Mouse (Mus musculus) B cell, adult 2 months (primary cell): Measurements from ENCODE around the gene Prr19.
A peak's percentile ranks its signal among the peaks of the same experiment; 100 is the strongest.

Experiments used
- DNase-seq, 2 experiments: peaks; one replicate each; pipeline ENCODE4 v3.0.0; 2022

Gene Prr19

GRCm38 (mm10) chr7:25293191-25293739, 7.9 kb upstream of the Prr19 start:
- DNase-seq, result no peak

DNA sequence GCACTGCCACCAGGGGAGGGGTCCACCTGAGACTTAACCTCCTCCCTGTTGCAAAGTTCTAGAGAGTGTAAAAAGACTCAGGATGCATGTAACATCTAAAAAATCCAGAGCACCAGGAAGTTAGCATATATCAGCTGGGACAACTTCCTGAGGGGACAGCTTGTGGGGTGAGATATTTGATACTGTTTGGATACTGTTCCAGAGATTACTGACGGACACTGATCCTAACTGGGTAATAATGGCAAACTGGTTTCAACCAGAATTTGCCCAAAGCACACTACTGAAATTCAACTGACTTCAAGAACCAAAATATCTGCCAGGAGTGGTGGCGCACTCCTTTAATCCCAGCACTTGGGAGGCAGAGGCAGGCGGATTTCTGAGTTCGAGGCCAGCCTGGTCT, 6.7 kb upstream of the Prr19 start:
- no peak for DNase-seq

GRCm38 (mm10) chr7:25294960-25295722, 6.1 kb upstream of the Prr19 start:
- DNase-seq, result peak; percentile 48 to 53

GRCm38 (mm10) chr7:25296945-25297453, 4.2 kb upstream of the Prr19 start:
- peak; percentile 63 to 64 for DNase-seq

- peak; percentile 67 to 69 for DNase-seq
Measured at GRCm38 (mm10) chr7:25297454-25298325, 3.5 kb upstream of the Prr19 start, which contains the start of gene Pafah1b3. TSS of gene Pafah1b3 (minus strand) at chr7:25297986.

- no peak for DNase-seq
Measured at GRCm38 (mm10) chr7:25303003-25303684, 1.9 kb downstream of the Prr19 start.

DNA sequence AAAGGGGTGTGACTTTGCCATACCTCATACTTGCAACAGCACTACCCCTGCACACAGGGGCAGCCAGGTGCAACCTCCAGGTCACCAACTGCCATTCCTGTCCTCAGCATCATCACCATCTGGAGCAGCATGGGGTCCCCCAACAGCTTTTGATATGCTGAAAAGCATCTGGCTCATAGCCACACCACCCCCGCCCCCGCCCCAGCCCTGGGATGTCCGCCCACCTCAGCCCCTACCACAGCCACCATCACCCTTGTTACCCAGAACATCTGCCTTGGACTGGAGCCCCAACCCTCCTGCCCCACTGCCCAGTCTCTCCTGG, 2.4 kb downstream of the Prr19 start:
- no peak for DNase-seq

GRCm38 (mm10) chr7:25305481-25305880, 4.3 kb downstream of the Prr19 start:
- no peak for DNase-seq

GRCm38 (mm10) chr7:25305956-25306613, 4.9 kb downstream of the Prr19 start, which contains the start of gene Tmem145:
TSS of gene Tmem145 (plus strand) at chr7:25306106.
- peak; percentile 71 to 74 for DNase-seq

DNA sequence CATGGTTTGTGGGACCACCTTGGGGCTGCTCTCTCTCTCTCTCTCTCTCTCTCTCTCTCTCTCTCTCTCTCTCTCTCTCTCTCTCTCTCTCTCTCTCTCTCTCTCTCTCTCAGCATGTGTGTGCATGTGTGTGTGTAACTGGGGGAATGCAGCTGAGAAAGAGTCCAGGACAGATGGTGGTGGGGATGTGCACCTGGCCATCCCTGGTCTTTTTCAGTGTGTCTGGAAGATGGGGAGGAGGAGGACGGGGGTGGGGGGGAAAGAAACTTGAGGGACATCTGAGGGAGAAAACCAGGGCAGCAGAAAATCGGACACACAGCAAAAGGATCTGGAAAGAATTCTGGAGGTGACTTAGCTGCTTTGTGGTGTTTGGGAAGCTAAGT, 5.4 kb downstream of the Prr19 start:
- DNase-seq, result no peak

- DNase-seq, result no peak
Measured at GRCm38 (mm10) chr7:25308702-25309318, 7.6 kb downstream of the Prr19 start.

- DNase-seq, result no peak
Measured at GRCm38 (mm10) chr7:25309425-25309824, 8.2 kb downstream of the Prr19 start.

- no peak for DNase-seq
Measured at GRCm38 (mm10) chr7:25311193-25311592, 10.0 kb downstream of the Prr19 start.

DNA sequence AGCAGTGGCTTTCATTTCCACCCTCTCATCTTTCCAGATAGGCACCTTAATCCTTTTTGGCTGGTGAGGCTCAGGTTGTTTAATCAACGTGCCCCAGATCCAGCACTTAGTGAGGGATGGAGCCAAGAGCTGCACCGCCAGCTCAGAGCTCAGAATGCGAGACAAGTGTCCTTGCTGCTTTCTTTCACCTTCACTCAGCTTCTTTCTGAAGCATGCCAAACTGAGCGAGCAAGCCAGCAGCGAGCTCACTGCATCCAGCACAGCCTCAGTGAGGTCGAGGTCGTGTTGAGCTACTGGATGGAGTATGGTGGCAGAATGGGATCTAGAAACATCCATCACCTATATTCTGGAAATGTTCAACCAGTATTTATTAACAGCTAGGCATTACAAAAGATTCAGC, 12.1 kb downstream of the Prr19 start:
- no peak for DNase-seq

GRCm38 (mm10) chr7:25314606-25315305, 13.5 kb downstream of the Prr19 start:
- no peak for DNase-seq

GRCm38 (mm10) chr7:25315306-25316041, 14.3 kb downstream of the Prr19 start:
- DNase-seq, result peak; percentile 31 to 34

DNA sequence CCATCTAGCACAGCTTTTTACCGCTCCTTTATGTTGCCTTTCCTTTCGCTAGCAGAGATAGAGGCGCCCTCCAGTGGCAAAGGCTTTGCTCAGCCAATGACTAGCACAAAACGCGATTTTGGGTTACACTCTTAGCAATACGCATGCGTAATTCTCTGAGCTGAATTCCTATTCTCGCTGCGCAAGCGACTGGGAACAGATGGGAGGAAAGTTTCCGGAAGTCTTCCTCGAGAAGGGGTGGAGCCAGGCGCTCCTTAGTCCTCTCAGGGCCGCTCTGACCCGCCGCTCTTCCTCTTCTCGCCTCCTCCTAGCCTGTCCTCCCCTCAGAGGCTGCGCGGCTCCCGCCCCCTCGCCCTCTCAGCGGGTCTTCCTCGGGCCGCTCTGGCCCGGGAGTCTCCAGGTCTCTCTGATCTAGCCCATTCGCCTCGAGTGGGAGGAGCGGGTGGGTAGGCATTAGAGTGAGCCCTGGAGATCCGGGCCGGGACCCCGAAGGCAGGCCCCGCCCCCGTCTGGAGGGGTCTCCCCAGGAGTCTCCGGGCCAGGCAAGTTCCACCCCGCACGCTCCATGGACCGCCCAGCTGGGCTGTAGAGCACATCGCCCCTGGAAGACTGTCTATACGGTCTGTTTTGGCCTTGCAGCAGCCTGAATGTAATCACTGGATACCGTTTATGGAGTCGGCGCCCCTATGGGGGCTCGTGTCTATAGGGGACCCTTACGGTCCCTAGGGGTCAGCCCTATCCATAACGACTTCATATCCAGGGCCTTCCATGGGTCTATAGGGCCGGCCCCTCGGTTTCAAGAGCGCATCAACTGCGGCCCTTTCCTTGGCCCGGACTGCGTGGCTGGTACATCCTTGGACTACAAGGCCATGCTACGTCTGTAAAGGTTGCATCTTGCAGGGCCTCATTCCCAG, 15.6 kb downstream of the Prr19 start, which contains the start of gene Megf8:
Gene Megf8, plus strand, starts transcription at position 633 of the 914 bp plus-strand sequence.
- DNase-seq, result peak; percentile 90 to 92

DNA sequence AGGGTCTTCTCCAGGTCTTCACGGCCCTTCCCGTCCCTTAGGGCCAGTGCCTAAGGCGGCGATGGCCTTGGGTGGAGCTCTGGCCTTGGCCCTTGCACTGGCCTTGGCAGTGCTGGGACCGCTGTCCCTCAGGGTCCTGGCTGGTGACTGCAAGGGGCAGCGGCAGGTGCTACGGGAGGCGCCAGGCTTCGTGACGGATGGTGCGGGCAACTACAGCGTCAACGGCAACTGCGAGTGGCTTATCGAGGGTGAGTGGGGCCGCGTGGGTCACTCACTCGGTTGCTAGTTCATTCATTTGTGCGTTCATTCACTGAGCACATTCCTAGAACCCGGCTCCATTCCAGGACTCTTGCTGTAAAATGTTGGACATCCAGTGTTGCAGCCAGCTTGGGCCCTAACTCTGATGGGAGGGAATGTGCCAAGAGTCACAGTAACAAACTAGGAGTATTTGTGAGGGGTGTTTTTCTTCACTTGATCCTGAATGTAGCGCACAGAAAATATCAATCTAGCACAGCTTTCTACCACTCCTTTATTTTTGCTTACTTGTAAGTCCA, 16.3 kb downstream of the Prr19 start:
- no peak for DNase-seq

GRCm38 (mm10) chr7:25322058-25322484, 20.9 kb downstream of the Prr19 start:
- DNase-seq, result no peak
